Mouse (Mus musculus): ENCODE results near the gene Gm15737. TPM values are rescaled to one million over a fixed set of nuclear protein-coding genes. Genes with fewer than 3 reads are reported as not detected.

The Gm15737 gene
- polyA plus RNA-seq, 1 experiment: not detected

DNA sequence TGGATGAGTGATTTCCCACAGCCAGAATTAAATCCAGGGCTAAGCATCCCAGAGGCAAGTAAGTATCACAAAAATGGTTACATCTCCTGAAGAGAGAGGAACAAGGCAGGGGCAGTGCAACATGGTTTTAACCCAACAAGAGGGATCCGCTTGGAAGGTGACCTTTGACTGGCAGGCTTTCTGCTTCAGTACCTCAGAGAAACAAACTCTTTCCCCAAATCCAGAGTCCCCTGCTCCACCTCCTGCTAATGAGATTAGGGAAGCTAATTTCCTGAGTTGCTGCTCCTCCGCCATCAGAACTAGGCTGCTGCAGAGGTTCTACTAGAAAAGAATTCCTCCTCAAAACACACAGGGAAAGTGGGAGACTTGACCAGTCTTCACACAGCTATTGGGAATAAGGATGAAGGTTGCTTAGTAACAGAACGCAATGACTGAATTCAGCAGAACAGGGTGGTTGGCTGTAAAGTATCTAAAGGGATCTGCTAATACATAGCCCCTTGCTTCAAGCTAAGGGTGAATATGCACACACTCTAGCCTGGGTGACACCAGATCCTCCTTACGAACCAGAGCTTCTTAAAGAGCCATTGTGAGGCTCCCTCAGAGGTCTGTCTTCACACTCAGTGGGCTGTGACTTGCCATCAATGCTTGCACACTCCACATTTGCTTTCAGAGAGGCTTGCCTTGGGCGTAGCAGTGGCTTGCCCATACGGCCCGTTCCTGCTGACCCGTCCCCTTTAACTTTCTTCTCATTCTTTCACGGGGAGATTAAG lies 14.2 kb downstream of the Gm15737 start:
- Histone ChIP-seq H3K36me3 (ENCODE audit: control insufficient read depth, insufficient read depth) (no peaks in the 10 kb centered on the region), H3K27me3 (ENCODE audit: control insufficient read depth, insufficient read depth, insufficient read length) (no peaks in the 10 kb centered on the region), H3K79me2 (ENCODE audit: control insufficient read depth, insufficient read depth) (no peaks in the 10 kb centered on the region), H3K4me3 (no peak overlapping the region), H3K4me2 (ENCODE audit: low read depth) (no peak overlapping the region), H3ac (ENCODE audit: control insufficient read depth, insufficient read length) (no peak overlapping the region)
- no peak for TF ChIP-seq SRF (IDR thresholded peaks at IDR 0.05; ENCODE audit: control insufficient read depth, insufficient read length, low read depth)
- TF ChIP-seq MAX (IDR thresholded peaks at IDR 0.05; ENCODE audit: low read depth): no peak
- TF ChIP-seq TCF12 (IDR thresholded peaks at IDR 0.05; ENCODE audit: insufficient read depth, poor library complexity, severe bottlenecking): no peak
- TF ChIP-seq POLR2A (IDR thresholded peaks at IDR 0.05; ENCODE audit: insufficient read length, low read depth): no peak
- no peak for TF ChIP-seq E2F4 (IDR thresholded peaks at IDR 0.05; ENCODE audit: insufficient read depth)
- TF ChIP-seq TCF3 (IDR thresholded peaks at IDR 0.05; ENCODE audit: insufficient read length, low read depth): no peak
- TF ChIP-seq CEBPB (IDR thresholded peaks at IDR 0.05; ENCODE audit: insufficient read depth, poor library complexity, severe bottlenecking): no peak
- no peak for TF ChIP-seq USF1 (IDR thresholded peaks at IDR 0.05; ENCODE audit: low read depth)

- Histone ChIP-seq H3K36me3 (ENCODE audit: control insufficient read depth, insufficient read depth) (no peaks in the 10 kb centered on the region), H3K4me2 (ENCODE audit: low read depth) (no peak overlapping the region), H3K27me3 (ENCODE audit: control insufficient read depth, insufficient read depth, insufficient read length) (no peaks in the 10 kb centered on the region), H3K4me3 (no peak overlapping the region), H3ac (ENCODE audit: control insufficient read depth, insufficient read length) (no peak overlapping the region), H3K79me2 (ENCODE audit: control insufficient read depth, insufficient read depth) (no peaks in the 10 kb centered on the region)
- TF ChIP-seq CEBPB (IDR thresholded peaks at IDR 0.05; ENCODE audit: insufficient read depth, poor library complexity, severe bottlenecking): no peak
- TF ChIP-seq TCF12 (IDR thresholded peaks at IDR 0.05; ENCODE audit: insufficient read depth, poor library complexity, severe bottlenecking): no peak
- TF ChIP-seq MAX (IDR thresholded peaks at IDR 0.05; ENCODE audit: low read depth): no peak
- TF ChIP-seq SRF (IDR thresholded peaks at IDR 0.05; ENCODE audit: control insufficient read depth, insufficient read length, low read depth): no peak
- no peak for TF ChIP-seq MYOD1 (IDR thresholded peaks at IDR 0.05; ENCODE audit: control insufficient read depth in 1 of 3, insufficient read length in 2 of 3, low read depth in 2 of 3)
Observed at GRCm38 (mm10) chr6:92891535-92891934, 22.4 kb downstream of the Gm15737 start.

DNA sequence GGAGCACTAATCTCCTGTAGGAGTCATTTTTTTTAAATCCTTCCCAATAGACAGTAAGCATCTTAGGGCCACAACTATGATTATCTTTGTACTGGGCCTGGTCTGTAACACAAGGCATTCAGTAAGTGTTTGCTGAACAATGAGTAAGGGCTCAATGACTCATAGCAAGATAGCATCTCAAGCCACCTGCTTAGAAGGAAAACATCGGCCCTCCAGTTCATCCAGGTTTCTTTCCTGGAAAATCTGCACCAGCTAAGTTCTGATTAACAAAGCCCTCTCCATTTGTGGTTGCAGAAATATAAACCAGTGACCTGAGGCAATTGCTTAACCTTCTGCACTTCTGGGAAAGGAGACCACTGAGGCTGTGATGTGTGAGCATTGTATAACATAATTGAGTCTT lies 34.9 kb downstream of the Gm15737 start:
- Histone ChIP-seq H3K36me3 (ENCODE audit: control insufficient read depth, insufficient read depth) (no peaks in the 10 kb centered on the region), H3K79me2 (ENCODE audit: control insufficient read depth, insufficient read depth) (no peaks in the 10 kb centered on the region), H3ac (ENCODE audit: control insufficient read depth, insufficient read length) (no peak overlapping the region), H3K4me2 (ENCODE audit: low read depth) (no peak overlapping the region), H3K4me3 (no peak overlapping the region), H3K27me3 (ENCODE audit: control insufficient read depth, insufficient read depth, insufficient read length) (no peaks in the 10 kb centered on the region)
- TF ChIP-seq MYOD1 (IDR thresholded peaks at IDR 0.05; ENCODE audit: control insufficient read depth in 1 of 3, insufficient read length in 2 of 3, low read depth in 2 of 3): no peak
- TF ChIP-seq MYOG (IDR thresholded peaks at IDR 0.05; ENCODE audit: control insufficient read depth in 1 of 3, insufficient read depth in 1 of 3, insufficient read length in 2 of 3, low read depth in 2 of 3): no peak
- no peak for TF ChIP-seq REST (IDR thresholded peaks at IDR 0.05; ENCODE audit: insufficient read depth, insufficient read length)
- TF ChIP-seq POLR2AphosphoS2 (IDR thresholded peaks at IDR 0.05; ENCODE audit: insufficient read length, low read depth): no peak
- no peak for TF ChIP-seq POLR2A (IDR thresholded peaks at IDR 0.05; ENCODE audit: insufficient read length, low read depth)

- Histone ChIP-seq H3K4me3 (no peak overlapping the region), H3K4me2 (ENCODE audit: low read depth) (no peak overlapping the region), H3K79me2 (ENCODE audit: control insufficient read depth, insufficient read depth) (no peaks in the 10 kb centered on the region), H3ac (ENCODE audit: control insufficient read depth, insufficient read length) (no peak overlapping the region), H3K36me3 (ENCODE audit: control insufficient read depth, insufficient read depth) (no peaks in the 10 kb centered on the region), H3K27me3 (ENCODE audit: control insufficient read depth, insufficient read depth, insufficient read length) (no peaks in the 10 kb centered on the region)
- no peak for TF ChIP-seq SRF (IDR thresholded peaks at IDR 0.05; ENCODE audit: control insufficient read depth, insufficient read length, low read depth)
- TF ChIP-seq POLR2A (IDR thresholded peaks at IDR 0.05; ENCODE audit: insufficient read length, low read depth): no peak
- no peak for TF ChIP-seq USF1 (IDR thresholded peaks at IDR 0.05; ENCODE audit: low read depth)
- TF ChIP-seq MYOG (IDR thresholded peaks at IDR 0.05; ENCODE audit: control insufficient read depth in 1 of 3, insufficient read depth in 1 of 3, insufficient read length in 2 of 3, low read depth in 2 of 3): no peak
- no peak for TF ChIP-seq MAX (IDR thresholded peaks at IDR 0.05; ENCODE audit: low read depth)
- TF ChIP-seq CEBPB (IDR thresholded peaks at IDR 0.05; ENCODE audit: insufficient read depth, poor library complexity, severe bottlenecking): no peak
- TF ChIP-seq POLR2AphosphoS2 (IDR thresholded peaks at IDR 0.05; ENCODE audit: insufficient read length, low read depth): no peak
- no peak for TF ChIP-seq MYOD1 (IDR thresholded peaks at IDR 0.05; ENCODE audit: control insufficient read depth in 1 of 3, insufficient read length in 2 of 3, low read depth in 2 of 3)
Observed at GRCm38 (mm10) chr6:92904491-92904890, 35.3 kb downstream of the Gm15737 start.

DNA sequence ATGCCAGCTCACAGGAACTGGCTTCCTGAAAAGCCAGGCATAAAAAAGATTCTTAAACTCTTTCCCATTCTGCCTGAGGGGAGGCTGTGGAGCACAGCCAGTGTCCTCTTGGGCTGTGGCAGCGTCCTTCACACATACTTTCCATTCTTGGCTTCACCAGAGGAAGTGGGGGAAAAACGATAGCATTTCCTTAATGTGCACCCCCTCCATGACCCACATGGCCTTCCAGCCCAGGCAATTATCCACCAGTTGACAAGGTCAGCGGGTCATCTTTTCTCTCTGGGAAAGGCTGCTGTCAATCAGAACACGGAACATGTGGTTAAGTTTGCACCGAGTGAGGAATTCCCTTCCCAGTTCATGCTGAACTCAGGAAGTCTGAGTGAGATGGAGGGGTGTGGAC lies 36.8 kb downstream of the Gm15737 start:
- Histone ChIP-seq H3K4me2 (ENCODE audit: low read depth) (no peak overlapping the region), H3K4me3 (no peak overlapping the region), H3ac (ENCODE audit: control insufficient read depth, insufficient read length) (no peak overlapping the region), H3K36me3 (ENCODE audit: control insufficient read depth, insufficient read depth) (no peaks in the 10 kb centered on the region), H3K79me2 (ENCODE audit: control insufficient read depth, insufficient read depth) (no peaks in the 10 kb centered on the region), H3K27me3 (ENCODE audit: control insufficient read depth, insufficient read depth, insufficient read length) (no peaks in the 10 kb centered on the region)
- no peak for TF ChIP-seq POLR2AphosphoS2 (IDR thresholded peaks at IDR 0.05; ENCODE audit: insufficient read length, low read depth)
- no peak for TF ChIP-seq REST (IDR thresholded peaks at IDR 0.05; ENCODE audit: insufficient read depth, insufficient read length)
- TF ChIP-seq SRF (IDR thresholded peaks at IDR 0.05; ENCODE audit: control insufficient read depth, insufficient read length, low read depth): no peak
- TF ChIP-seq MAX (IDR thresholded peaks at IDR 0.05; ENCODE audit: low read depth): no peak
- TF ChIP-seq TCF3 (IDR thresholded peaks at IDR 0.05; ENCODE audit: insufficient read length, low read depth): no peak
- TF ChIP-seq MYOG (IDR thresholded peaks at IDR 0.05; ENCODE audit: control insufficient read depth in 1 of 3, insufficient read depth in 1 of 3, insufficient read length in 2 of 3, low read depth in 2 of 3): no peak
- TF ChIP-seq CEBPB (IDR thresholded peaks at IDR 0.05; ENCODE audit: insufficient read depth, poor library complexity, severe bottlenecking): no peak
- TF ChIP-seq E2F4 (IDR thresholded peaks at IDR 0.05; ENCODE audit: insufficient read depth): no peak

All from myocyte (in vitro differentiated cells).